Mouse (Mus musculus) kidney, adult 2 months (tissue): ENCODE results near the gene Mei4. TPM values are rescaled to one million over a fixed set of nuclear protein-coding genes. Genes with fewer than 3 reads are reported as not detected.
A peak's percentile ranks its signal among the peaks of the same experiment; 100 is the strongest.

Source experiments
- DNase-seq: peaks from one replicate; pipeline ENCODE4 v3.0.0; 2021
- H3K27ac ChIP-seq: fragments of 200-500 bp; 2 replicates; pipeline ENCODE4 v1.5.1; 2012; ENCODE audit warnings: low read depth, low read length, control low read depth, inconsistent platforms; ENCODE audit not compliant: insufficient read depth
- H3K27me3 ChIP-seq: fragments of 200-500 bp; replicated peaks from 2 replicates; pipeline ENCODE4 v1.6.1; 2012; ENCODE audit warnings: mild to moderate bottlenecking, moderate library complexity, low read length, inconsistent platforms; ENCODE audit not compliant: control insufficient read depth, insufficient read depth
- H3K36me3 ChIP-seq: fragments of 200-500 bp; 2 replicates; pipeline ENCODE4 v1.6.1; 2012; ENCODE audit warnings: mild to moderate bottlenecking, moderate library complexity, low read length, inconsistent platforms; ENCODE audit not compliant: control insufficient read depth, insufficient read depth
- H3K4me1 ChIP-seq: fragments of 200-500 bp; 2 replicates; pipeline ENCODE4 v1.6.1; 2011; ENCODE audit warnings: low read length; ENCODE audit not compliant: control insufficient read depth, insufficient read depth
- H3K4me3 ChIP-seq: fragments of 200-500 bp; 2 replicates; pipeline ENCODE4 v1.5.1; 2011; ENCODE audit warnings: mild to moderate bottlenecking, low read depth, low read length, control low read depth; ENCODE audit not compliant: insufficient read depth
- CTCF ChIP-seq: fragments of 200-500 bp; conservative IDR thresholded peaks from 2 replicates; pipeline ENCODE4 v1.5.1; 2011; ENCODE audit warnings: low read depth, mild to moderate bottlenecking, control low read depth, low read length, moderate library complexity, mixed read lengths; ENCODE audit not compliant: insufficient read depth, insufficient read length
- POLR2A ChIP-seq: fragments of 200-500 bp; IDR thresholded peaks from one replicate; pipeline ENCODE4 v1.6.1; 2011; ENCODE audit warnings: low read depth, low read length, control low read depth
- WGBS: fragments of 180-500 bp; shearing (Covaris S2); methylation state at CpG from one replicate; pipeline ENCODE4 v1.1.7; 2018; 5-methylcytosine and 5-hydroxymethylcytosine counted together
- polyA plus RNA-seq: library from polyadenylated mRNA; depleted of rRNA; stranded (reverse); fragments of >200 nt; gene quantifications from 2 replicates; pipeline ENCODE4 v1.2.3, GENCODE M21; 2012; rRNA removed

The Mei4 gene
- 0.03 and 0.15 TPM in 2 replicates for polyA plus RNA-seq

DNA sequence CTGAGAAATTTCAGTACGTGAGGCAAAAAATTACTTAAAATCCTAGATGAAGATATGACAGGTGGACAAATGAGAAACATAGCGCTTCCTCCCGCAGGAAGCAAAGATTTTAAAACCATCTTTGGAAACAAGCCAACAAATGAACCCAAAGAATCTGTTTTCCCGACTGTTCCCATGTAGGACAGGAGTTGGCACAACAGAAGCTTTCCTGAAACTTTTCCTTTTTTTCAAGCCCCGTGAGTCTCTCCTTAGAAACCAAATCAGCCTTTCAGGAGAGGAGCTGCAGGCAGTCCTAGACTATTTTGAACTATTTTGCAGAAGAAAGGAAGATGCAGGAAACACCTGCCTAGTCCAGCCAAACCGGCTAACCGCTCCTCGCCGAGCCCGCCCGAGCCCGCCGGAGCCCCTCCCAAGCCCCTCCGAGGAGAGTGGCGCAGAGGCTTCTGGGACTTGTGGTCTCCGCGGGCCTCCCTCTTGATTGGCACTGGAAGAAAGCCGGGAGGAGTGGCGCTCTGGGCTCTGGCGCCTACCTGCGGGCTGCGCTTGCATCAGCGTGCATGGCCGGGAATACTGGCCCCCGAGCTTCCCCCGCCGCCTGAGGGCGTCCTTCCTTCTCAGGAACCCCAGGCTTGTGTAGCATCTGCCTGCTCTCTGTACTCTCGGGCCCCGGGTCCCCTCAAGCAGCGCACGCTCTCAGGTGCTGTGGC, at the start of gene Mei4:
Mei4 (plus strand) TSS at position 490 of the 707 bp plus-strand sequence.
- peak within 1 kb of the TSS; percentile 49 for H3K4me3 ChIP-seq
- H3K4me1 ChIP-seq: no peaks in the 10 kb centered on the region
- WGBS: 1% methylated on average over 32 of the region's 32 CpGs
- TF ChIP-seq CTCF (no peak; the same call in 1 of the 2 replicates), POLR2A (no peak)
- peak; percentile 64 for DNase-seq
- no peaks in the 10 kb centered on the region for H3K36me3 ChIP-seq
- H3K27ac ChIP-seq: no peak within 1 kb of the TSS
- no peaks in the 10 kb centered on the region for H3K27me3 ChIP-seq

DNA sequence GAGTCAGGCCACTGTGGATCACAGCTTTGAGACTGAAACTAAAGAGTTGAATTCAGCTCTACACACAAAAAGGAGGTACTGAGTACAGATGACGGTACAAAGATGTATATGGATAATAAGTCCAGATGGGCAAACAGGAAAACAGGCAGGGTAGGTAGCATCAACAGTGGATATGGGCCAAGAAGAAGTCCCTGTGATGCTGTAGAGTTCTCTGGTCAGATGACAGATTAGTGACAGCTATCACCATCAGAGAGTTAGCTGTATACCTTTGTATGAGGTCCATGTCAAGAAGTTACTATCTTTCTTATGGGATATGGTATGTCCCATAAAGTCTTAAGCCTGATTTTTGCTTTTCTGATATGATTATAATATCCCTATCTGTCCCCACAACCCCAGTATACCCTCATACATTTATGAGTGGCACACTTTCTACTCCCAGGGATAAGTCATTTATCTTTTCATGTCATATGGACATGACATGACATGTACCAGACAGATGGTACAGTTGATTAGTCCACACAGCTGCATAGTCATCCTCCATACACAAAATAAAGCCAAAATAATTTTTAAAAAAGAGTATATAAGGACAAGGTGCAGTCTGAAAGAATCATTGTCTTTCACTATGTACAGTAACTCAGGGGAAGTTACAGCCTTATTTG, 43.6 kb upstream of the Mei4 start:
- no peak for DNase-seq
- Histone ChIP-seq H3K4me1 (no peaks in the 10 kb centered on the region), H3K36me3 (no peaks in the 10 kb centered on the region), H3K27me3 (no peaks in the 10 kb centered on the region), H3K27ac (no peak overlapping the region), H3K4me3 (no peak overlapping the region)
- TF ChIP-seq CTCF (no peak), POLR2A (no peak)
- 85% methylated on average over 1 of the region's 1 CpGs for WGBS

DNA sequence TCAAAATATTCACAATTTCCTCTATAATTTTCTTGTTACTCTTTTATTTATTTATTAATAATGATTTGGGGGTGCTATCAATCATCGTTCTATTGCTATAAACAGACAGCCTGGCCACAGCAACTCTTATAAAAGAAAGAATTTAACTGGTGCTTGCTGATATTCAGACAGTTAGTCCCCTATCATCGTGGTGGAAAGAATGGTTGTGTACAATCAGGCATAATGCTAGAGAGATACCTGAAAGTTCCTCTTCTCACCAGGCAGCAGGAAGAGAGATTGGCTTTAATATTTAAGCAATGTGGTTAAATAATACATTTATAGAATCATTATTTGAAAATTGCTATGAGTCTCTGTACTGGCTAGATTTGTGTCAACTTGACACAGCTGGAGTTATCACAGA, 35.9 kb upstream of the Mei4 start:
- no peak for TF ChIP-seq POLR2A
- TF ChIP-seq CTCF: no peak
- no peak overlapping the region for H3K4me3 ChIP-seq
- H3K27ac ChIP-seq: no peak overlapping the region
- H3K27me3 ChIP-seq: no peaks in the 10 kb centered on the region
- H3K36me3 ChIP-seq: no peaks in the 10 kb centered on the region
- WGBS: 84% methylated on average over 2 of the region's 2 CpGs
- H3K4me1 ChIP-seq: no peaks in the 10 kb centered on the region
- DNase-seq: no peak

DNA sequence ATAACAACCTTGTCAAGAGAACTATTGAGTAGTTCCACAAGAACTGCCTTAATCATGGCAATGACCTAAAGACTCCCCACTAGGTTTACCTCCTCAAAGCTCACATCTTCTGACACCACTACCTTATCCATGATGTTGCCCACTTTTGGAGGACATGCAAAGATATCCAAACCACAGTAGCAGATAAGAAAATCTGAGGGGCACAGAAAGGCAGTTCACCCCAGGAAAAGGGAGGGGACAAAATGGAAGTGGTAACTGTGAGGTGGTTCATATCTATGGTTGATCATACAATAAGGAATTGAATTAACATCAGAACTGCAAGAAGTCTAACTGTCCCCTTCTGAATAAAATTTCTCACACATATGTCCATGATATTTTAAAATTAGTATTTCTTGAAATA, 29.4 kb upstream of the Mei4 start:
- no peaks in the 10 kb centered on the region for H3K27me3 ChIP-seq
- TF ChIP-seq CTCF (no peak), POLR2A (no peak)
- H3K36me3 ChIP-seq: no peaks in the 10 kb centered on the region
- no peaks in the 10 kb centered on the region for H3K4me1 ChIP-seq
- no peak for DNase-seq
- H3K4me3 ChIP-seq: no peak overlapping the region
- H3K27ac ChIP-seq: no peak overlapping the region

DNA sequence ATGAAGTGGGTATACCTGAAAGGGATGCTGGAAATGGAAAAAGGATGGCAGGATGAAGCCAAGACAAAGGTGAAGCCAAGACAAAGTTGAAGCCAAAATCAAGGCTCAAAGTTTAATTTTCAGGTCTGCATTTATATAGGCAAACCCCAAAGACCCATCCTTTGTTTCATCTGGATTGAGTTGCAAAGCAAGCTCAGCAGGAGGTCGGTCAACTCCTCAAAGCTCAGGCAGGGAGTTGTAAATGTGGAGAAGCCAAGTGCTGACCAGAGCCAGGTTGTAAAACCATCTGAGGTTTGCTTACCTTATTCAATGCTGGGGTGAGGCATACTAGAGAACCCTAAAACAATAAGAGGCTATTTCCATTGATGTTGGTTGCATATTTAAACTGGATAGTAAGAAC, 4.6 kb upstream of the Mei4 start:
- no peak for DNase-seq
- no peak for TF ChIP-seq POLR2A
- no peak for TF ChIP-seq CTCF
- WGBS: 18% methylated on average over 1 of the region's 1 CpGs
- Histone ChIP-seq H3K4me3 (no peak overlapping the region), H3K4me1 (no peaks in the 10 kb centered on the region), H3K36me3 (no peaks in the 10 kb centered on the region), H3K27ac (no peak overlapping the region), H3K27me3 (no peaks in the 10 kb centered on the region)

DNA sequence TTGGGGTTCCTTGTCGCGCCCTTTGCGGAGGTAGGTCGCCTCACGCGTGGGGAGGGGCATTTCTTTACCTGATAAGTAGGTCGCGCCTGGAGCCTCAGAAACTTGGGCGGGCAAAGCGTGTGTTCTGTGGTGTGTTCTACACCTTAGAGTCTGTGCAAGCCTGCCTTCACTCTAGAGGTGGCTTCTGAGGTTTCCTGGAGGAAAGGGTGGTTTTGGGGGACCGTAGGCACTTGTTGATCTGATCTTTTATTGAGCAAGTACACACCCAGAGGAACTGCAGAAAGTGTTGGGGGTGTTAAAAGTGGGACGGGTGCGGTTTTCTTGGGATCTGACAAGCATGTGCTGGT, 391 bp downstream of the Mei4 start:
- Histone ChIP-seq H3K4me1 (no peaks in the 10 kb centered on the region), H3K36me3 (no peaks in the 10 kb centered on the region), H3K27ac (no peak overlapping the region), H3K4me3 (peak overlapping the region; percentile 49), H3K27me3 (no peaks in the 10 kb centered on the region)
- TF ChIP-seq POLR2A: no peak
- TF ChIP-seq CTCF: no peak
- 22% methylated on average over 13 of the region's 13 CpGs for WGBS
- no peak for DNase-seq

DNA sequence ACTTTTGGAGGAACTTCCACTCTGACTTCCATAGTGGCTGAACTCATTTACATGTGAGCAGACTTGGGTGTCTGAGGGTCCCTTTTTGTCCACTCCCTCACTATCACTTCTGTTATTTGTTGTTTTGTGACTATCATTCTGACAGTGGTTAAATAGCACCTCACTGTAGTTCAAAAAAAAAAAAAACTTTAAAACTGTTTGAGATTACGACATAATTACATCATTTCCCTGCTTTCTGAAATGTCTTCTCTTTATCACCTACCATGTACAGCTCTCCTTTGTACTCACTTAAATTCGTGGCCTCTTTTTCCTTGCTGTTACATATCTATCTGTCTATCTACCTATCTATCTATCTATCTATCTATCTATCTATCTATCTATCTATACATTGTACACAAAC, 2.6 kb downstream of the Mei4 start:
- no peak for TF ChIP-seq POLR2A
- no peak for TF ChIP-seq CTCF
- H3K27ac ChIP-seq: no peak overlapping the region
- WGBS: 71% methylated on average over 2 of the region's 2 CpGs
- no peak for DNase-seq
- H3K27me3 ChIP-seq: no peaks in the 10 kb centered on the region
- no peaks in the 10 kb centered on the region for H3K4me1 ChIP-seq
- H3K36me3 ChIP-seq: no peaks in the 10 kb centered on the region
- H3K4me3 ChIP-seq: no peak overlapping the region

DNA sequence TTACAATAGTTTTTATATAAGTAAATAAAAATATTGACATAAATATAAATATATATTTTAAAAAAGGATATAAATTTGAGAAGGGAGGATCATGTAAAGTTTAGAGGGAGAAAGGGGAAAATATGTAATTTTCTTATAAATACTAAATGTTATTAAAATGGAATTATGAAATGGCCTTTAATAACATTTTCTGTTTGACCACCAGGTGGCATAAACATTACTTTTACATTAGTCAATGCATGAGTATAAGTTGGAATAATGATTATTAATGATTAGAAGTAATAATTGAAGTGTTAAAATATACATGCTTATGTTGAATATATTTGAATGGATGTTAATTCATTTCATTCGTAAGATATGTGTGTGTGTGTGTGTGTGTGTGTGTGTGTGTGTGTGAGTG, 58.0 kb downstream of the Mei4 start:
- WGBS: 85% methylated on average over 1 of the region's 1 CpGs
- Histone ChIP-seq H3K4me3 (no peak overlapping the region), H3K36me3 (no peaks in the 10 kb centered on the region), H3K4me1 (no peaks in the 10 kb centered on the region), H3K27me3 (no peaks in the 10 kb centered on the region), H3K27ac (no peak overlapping the region)
- no peak for DNase-seq
- no peak for TF ChIP-seq POLR2A
- no peak for TF ChIP-seq CTCF
